Mouse (Mus musculus) cortical plate, adult 2 months (tissue): ENCODE results near the gene Foxl1.

ENCODE experiments used
- CTCF ChIP-seq: fragments of 200-500 bp; IDR thresholded peaks from 2 replicates; pipeline ENCODE4 v1.5.1; 2011; ENCODE audit warnings: mild to moderate bottlenecking, control low read depth, low read length; ENCODE audit not compliant: insufficient read depth; ENCODE audit errors: extremely low read depth
- POLR2A ChIP-seq: fragments of 200-500 bp; IDR thresholded peaks from 2 replicates; pipeline ENCODE4 v1.6.1; 2011; ENCODE audit warnings: mild to moderate bottlenecking, low read length, control low read depth; ENCODE audit not compliant: insufficient read depth; ENCODE audit errors: extremely low read depth

- TF ChIP-seq POLR2A: no peak
- TF ChIP-seq CTCF: no peak
Measured at GRCm38 (mm10) chr8:121122368-121122767, 5.4 kb upstream of the Foxl1 start.
